Mouse (Mus musculus) splenic B cell, adult 2 months (primary cell): ENCODE data around the gene Zranb3.
A peak's percentile ranks its signal among the peaks of the same experiment; 100 is the strongest.
"Not testable (repeated sequence)": the region's sequence is repeated elsewhere in the genome, so short reads cannot be mapped to it uniquely, and the experiment has no call there.

ENCODE experiments used
- DNase-seq: peaks from one replicate; pipeline ENCODE4 v3.0.0-alpha.2; 2011; ENCODE audit warnings: low read depth, low spot score
- H3K27me3 ChIP-seq: 2 replicates; pipeline ENCODE4 v1.6.1; 2012; ENCODE audit warnings: mild to moderate bottlenecking, low read length, moderate library complexity, mixed read lengths; ENCODE audit not compliant: control insufficient read depth, poor library complexity, insufficient read depth, severe bottlenecking
- H3K36me3 ChIP-seq: 2 replicates; pipeline ENCODE4 v1.6.1; 2012; ENCODE audit warnings: mild to moderate bottlenecking, low read length, moderate library complexity, mixed read lengths; ENCODE audit not compliant: control insufficient read depth, poor library complexity, insufficient read depth, severe bottlenecking

Zranb3 gene

GRCm38 (mm10) chr1:128102641-128103461 is at the start of gene Zranb3, which contains the start of gene R3hdm1:
TSS of gene Zranb3 (minus strand) at chr1:128103047.
TSS of gene R3hdm1 (plus strand) at chr1:128103301.
- peak; percentile 100 for DNase-seq
- no peaks in the 10 kb centered on the region for H3K36me3 ChIP-seq
- no peaks in the 10 kb centered on the region for H3K27me3 ChIP-seq

- no peak for DNase-seq
- H3K27me3 ChIP-seq: no peaks in the 10 kb centered on the region
- H3K36me3 ChIP-seq: no peaks in the 10 kb centered on the region
These were observed 38.9 kb upstream of the Zranb3 start for GRCm38 (mm10) chr1:128141737-128142136.

GRCm38 (mm10) chr1:128141039-128141438 is 38.2 kb upstream of the Zranb3 start:
- Histone ChIP-seq H3K36me3 (no peaks in the 10 kb centered on the region), H3K27me3 (no peaks in the 10 kb centered on the region)
- peak; percentile 54 for DNase-seq

GRCm38 (mm10) chr1:128136222-128136621 is 33.4 kb upstream of the Zranb3 start:
- DNase-seq: not testable (repeated sequence)

GRCm38 (mm10) chr1:128120913-128121627 is 18.2 kb upstream of the Zranb3 start:
- DNase-seq: no peak
- no peaks in the 10 kb centered on the region for H3K36me3 ChIP-seq

More at GRCm38 (mm10) chr1:128136222-128136621, 33.4 kb upstream of the Zranb3 start:
- H3K27me3 ChIP-seq, H3K36me3 ChIP-seq: not testable (repeated sequence)

GRCm38 (mm10) chr1:128103520-128104088 is 757 bp upstream of the Zranb3 start:
- Histone ChIP-seq H3K36me3 (no peaks in the 10 kb centered on the region), H3K27me3 (no peaks in the 10 kb centered on the region)
- DNase-seq: no peak

More at GRCm38 (mm10) chr1:128120913-128121627, 18.2 kb upstream of the Zranb3 start:
- H3K27me3 ChIP-seq: no peaks in the 10 kb centered on the region

- DNase-seq: no peak
These were observed 601 bp downstream of the Zranb3 start for GRCm38 (mm10) chr1:128102251-128102640.

GRCm38 (mm10) chr1:128098309-128098708 is 4.5 kb downstream of the Zranb3 start:
- Histone ChIP-seq H3K36me3 (no peaks in the 10 kb centered on the region), H3K27me3 (no peaks in the 10 kb centered on the region)
- DNase-seq: no peak

More at GRCm38 (mm10) chr1:128102251-128102640, 601 bp downstream of the Zranb3 start:
- Histone ChIP-seq H3K27me3 (no peaks in the 10 kb centered on the region), H3K36me3 (no peaks in the 10 kb centered on the region)

GRCm38 (mm10) chr1:128094686-128095085 is 8.2 kb downstream of the Zranb3 start:
- DNase-seq: no peak
- no peaks in the 10 kb centered on the region for H3K27me3 ChIP-seq
- no peaks in the 10 kb centered on the region for H3K36me3 ChIP-seq

- no peak for DNase-seq
- H3K27me3 ChIP-seq: no peaks in the 10 kb centered on the region
These were observed 20.0 kb downstream of the Zranb3 start for GRCm38 (mm10) chr1:128082800-128083199.

GRCm38 (mm10) chr1:128081873-128082272 is 21.0 kb downstream of the Zranb3 start:
- Histone ChIP-seq H3K27me3 (no peaks in the 10 kb centered on the region), H3K36me3 (no peaks in the 10 kb centered on the region)
- DNase-seq: no peak

More at GRCm38 (mm10) chr1:128082800-128083199, 20.0 kb downstream of the Zranb3 start:
- H3K36me3 ChIP-seq: no peaks in the 10 kb centered on the region

- Histone ChIP-seq H3K27me3 (no peaks in the 10 kb centered on the region), H3K36me3 (no peaks in the 10 kb centered on the region)
- DNase-seq: no peak
These were observed 21.7 kb downstream of the Zranb3 start for GRCm38 (mm10) chr1:128080936-128081696.

GRCm38 (mm10) chr1:128078646-128079045 is 24.2 kb downstream of the Zranb3 start:
- H3K27me3 ChIP-seq: no peaks in the 10 kb centered on the region
- H3K36me3 ChIP-seq: no peaks in the 10 kb centered on the region
- DNase-seq: no peak

- H3K36me3 ChIP-seq: no peaks in the 10 kb centered on the region
- DNase-seq: no peak
- no peaks in the 10 kb centered on the region for H3K27me3 ChIP-seq
These were observed 25.1 kb downstream of the Zranb3 start for GRCm38 (mm10) chr1:128077788-128078187.
